Mouse (Mus musculus) cortical plate, adult 2 months (tissue): ENCODE results near the gene Elmod2.
"Not testable (repeated sequence)": the region's sequence is repeated elsewhere in the genome, so short reads cannot be mapped to it uniquely, and the experiment has no call there.

Experiments used
- CTCF ChIP-seq: fragments of 200-500 bp; IDR thresholded peaks from 2 replicates; pipeline ENCODE4 v1.5.1; 2011; ENCODE audit warnings: mild to moderate bottlenecking, control low read depth, low read length; ENCODE audit not compliant: insufficient read depth; ENCODE audit errors: extremely low read depth
- POLR2A ChIP-seq: fragments of 200-500 bp; IDR thresholded peaks from 2 replicates; pipeline ENCODE4 v1.6.1; 2011; ENCODE audit warnings: mild to moderate bottlenecking, low read length, control low read depth; ENCODE audit not compliant: insufficient read depth; ENCODE audit errors: extremely low read depth

GRCm38 (mm10) chr8:83315084-83315483 is 17.2 kb downstream of the Elmod2 start:
- not testable (repeated sequence) for TF ChIP-seq CTCF, POLR2A
